Comparison of ENCODE assay signal across 26 mouse cellular contexts in genomic region chr13:103363181-103363580, GRCm38 (mm10).
"Had no signal": no experiment of that assay in that cellular context is flagged by ENCODE, and none has a peak within 500 bp of the region (broad histone marks: within the 10 kb centered on the region; RNA-seq: fewer than 3 reads in every experiment).

No protein-coding gene starts in this region.

- DNase-seq: cerebellum, adult 9-11 months; cerebellum, postnatal 10 days; cerebellum, postnatal 14 days; cerebellum, postnatal 25 days; cerebellum, postnatal 36 days; embryo, embryonic 11 days; forebrain, postnatal 0 days; gastrocnemius, adult 2 months; gastrocnemius, postnatal 10 days; gastrocnemius, postnatal 14 days; gastrocnemius, postnatal 25 days; gastrocnemius, postnatal 36 days; heart, adult 11 months; heart, adult 18-20 months; heart, adult 2 months had no signal

- ATAC-seq: forebrain, embryonic 13.5 days; forebrain, embryonic 14.5 days; forebrain, embryonic 15.5 days; forebrain, embryonic 16.5 days; forebrain, postnatal 0 days had no signal

- H3K27me3 ChIP-seq: embryonic facial prominence, embryonic 12.5 days; embryonic facial prominence, embryonic 13.5 days; embryonic facial prominence, embryonic 15.5 days; forebrain, embryonic 12.5 days; forebrain, embryonic 13.5 days; forebrain, embryonic 15.5 days had no signal

- H3K4me3 ChIP-seq: embryonic facial prominence, embryonic 10.5 days; embryonic facial prominence, embryonic 12.5 days; embryonic facial prominence, embryonic 13.5 days; embryonic facial prominence, embryonic 15.5 days; erythroblast, embryonic 14.5 days; forebrain, embryonic 10.5 days; forebrain, embryonic 12.5 days; forebrain, embryonic 13.5 days; forebrain, embryonic 15.5 days; gastrocnemius, adult 2 months; heart, adult 2 months had no signal

- H3K9me3 ChIP-seq: embryonic facial prominence, embryonic 10.5 days; embryonic facial prominence, embryonic 12.5 days; embryonic facial prominence, embryonic 13.5 days; embryonic facial prominence, embryonic 15.5 days; forebrain, embryonic 10.5 days; forebrain, embryonic 12.5 days; forebrain, embryonic 13.5 days; forebrain, embryonic 15.5 days had no signal

- H3K36me3 ChIP-seq: embryonic facial prominence, embryonic 10.5 days; embryonic facial prominence, embryonic 12.5 days; embryonic facial prominence, embryonic 13.5 days; embryonic facial prominence, embryonic 15.5 days; forebrain, embryonic 10.5 days; forebrain, embryonic 12.5 days; forebrain, embryonic 15.5 days had no signal

- H3K4me1 ChIP-seq: embryonic facial prominence, embryonic 10.5 days; embryonic facial prominence, embryonic 13.5 days; forebrain, embryonic 10.5 days; forebrain, embryonic 12.5 days; forebrain, embryonic 13.5 days; forebrain, embryonic 15.5 days had no signal

- H3K27ac ChIP-seq: embryonic facial prominence, embryonic 10.5 days; embryonic facial prominence, embryonic 12.5 days; embryonic facial prominence, embryonic 13.5 days; embryonic facial prominence, embryonic 15.5 days; forebrain, embryonic 10.5 days; forebrain, embryonic 12.5 days; forebrain, embryonic 13.5 days; forebrain, embryonic 15.5 days; gastrocnemius, adult 2 months; heart, adult 2 months had no signal

- H3K9ac ChIP-seq: embryonic facial prominence, embryonic 12.5 days; embryonic facial prominence, embryonic 13.5 days; embryonic facial prominence, embryonic 15.5 days; forebrain, embryonic 12.5 days; forebrain, embryonic 13.5 days; forebrain, embryonic 15.5 days; forebrain, postnatal 0 days had no signal

- H3K4me2 ChIP-seq: embryonic facial prominence, embryonic 12.5 days; embryonic facial prominence, embryonic 13.5 days; embryonic facial prominence, embryonic 15.5 days; forebrain, embryonic 12.5 days; forebrain, embryonic 13.5 days; forebrain, embryonic 15.5 days had no signal
